18 mouse cellular contexts compared by ENCODE assay signal in genomic region chr1:75565616-75566015, GRCm38 (mm10). TPM values are rescaled to one million over a fixed set of nuclear protein-coding genes. Genes with fewer than 3 reads are reported as not detected.
DNase-seq lines count a peak whose midpoint lies in the region; ATAC-seq and TF ChIP-seq lines count a peak whose summit lies in the region.
"Had no signal": no experiment of that assay in that cellular context is flagged by ENCODE, and none has a peak within 500 bp of the region (broad histone marks: within the 10 kb centered on the region; RNA-seq: fewer than 3 reads in every experiment).

No protein-coding gene starts in this region.

- no peaks in the 10 kb centered on the region for H3K36me3 ChIP-seq in splenic B cell, adult 2 months (ENCODE audit: control insufficient read depth, insufficient read depth, low read length, poor library complexity, severe bottlenecking)
- H3K36me3 ChIP-seq: embryonic facial prominence, embryonic 15.5 days; G1E; kidney, embryonic 15.5 days; limb, embryonic 12.5 days; neural tube, embryonic 13.5 days had no signal

- intact Hi-C loops in left cerebral cortex, adult 2 months (cut with DNase I) = no loop called here

- peak; percentile 79 for ATAC-seq in granulocyte monocyte progenitor cell, adult 5-6 weeks (replicated peaks; ENCODE audit: poor library complexity, severe bottlenecking)
- ATAC-seq in erythroid progenitor cell, adult 5-6 weeks (replicated peaks; ENCODE audit: low FRiP score, poor library complexity, severe bottlenecking) = no peak
- ATAC-seq: hindbrain, embryonic 16.5 days; liver, postnatal 0 days had no signal

- peak in 1 of 2 experiments; percentile 23 for DNase-seq in left cerebral cortex, adult 2 months (ENCODE audit: extremely low spot score in 1 of 2, low spot score in 2 of 2)
- DNase-seq in left cerebral cortex, adult 9 months (ENCODE audit: low spot score in 2 of 2) = no peak
- DNase-seq in T-cell, adult 2 months (ENCODE audit: low spot score) = peak; percentile 15
- DNase-seq in splenic B cell, adult 2 months (ENCODE audit: low read depth, low spot score) = peak; percentile 89
- no peak for DNase-seq in cerebellum, adult 11 months
- DNase-seq in neural tube, embryonic 10.5 days (ENCODE audit: extremely low spot score, low spot score) = no peak
- DNase-seq: cerebellum, postnatal 14 days; liver, postnatal 0 days; right cerebral cortex, adult 18-20 months had no signal

- H3K4me3 ChIP-seq in left cerebral cortex, adult 2 months = no peak overlapping the region
- H3K4me3 ChIP-seq: embryonic facial prominence, embryonic 15.5 days; kidney, embryonic 15.5 days; limb, embryonic 12.5 days; megakaryocyte, embryonic 14.5 days; neural tube, embryonic 13.5 days had no signal

- H3K27ac ChIP-seq in left cerebral cortex, adult 2 months = peak overlapping the region; percentile 76
- H3K27ac ChIP-seq: embryonic facial prominence, embryonic 15.5 days; kidney, embryonic 15.5 days; limb, embryonic 12.5 days; neural tube, embryonic 13.5 days had no signal

- no peaks in the 10 kb centered on the region for H3K27me3 ChIP-seq in splenic B cell, adult 2 months (ENCODE audit: control insufficient read depth, insufficient read depth, low read length, poor library complexity, severe bottlenecking)
- H3K27me3 ChIP-seq: embryonic facial prominence, embryonic 15.5 days; limb, embryonic 12.5 days had no signal

- no peak for TF ChIP-seq CTCF in left cerebral cortex, adult 2 months (IDR thresholded peaks at IDR 0.05)

RNA-seq across cellular contexts. Expression of gene Slc4a3, which starts 19.6 kb away (rescaled TPM):
- total RNA-seq in left cerebral cortex, adult 2 months (2021) = 100 to 1,000 TPM; 180 to 185 TPM
- not detected in 2 replicates for total RNA-seq in granulocyte monocyte progenitor cell, adult 5-6 weeks (2014; fragmentation: Nextera tagmentation)
- total RNA-seq in granulocyte monocyte progenitor cell, adult 5-6 weeks (2017) = not detected in 2 replicates
- total RNA-seq in erythroid progenitor cell, adult 5-6 weeks (2015; ENCODE audit: low replicate concordance) = 0.36 TPM in 1 of 2 replicates, not detected in the other
- total RNA-seq in erythroid progenitor cell, adult 5-6 weeks (2017; ENCODE audit: low replicate concordance) = 0.13 TPM in 1 of 2 replicates, not detected in the other

RNA-seq across cellular contexts. Expression of gene Stk11ip, which starts 44.3 kb away (rescaled TPM):
- 10 to 100 TPM; 34.3 to 35.8 TPM for total RNA-seq in left cerebral cortex, adult 2 months (2021)
- total RNA-seq in granulocyte monocyte progenitor cell, adult 5-6 weeks (2014; fragmentation: Nextera tagmentation) = 15.4 and 17.3 TPM in 2 replicates
- 7.9 and 23.2 TPM in 2 replicates for total RNA-seq in granulocyte monocyte progenitor cell, adult 5-6 weeks (2017)
- 2.5 and 6.5 TPM in 2 replicates for total RNA-seq in erythroid progenitor cell, adult 5-6 weeks (2015; ENCODE audit: low replicate concordance)
- total RNA-seq in erythroid progenitor cell, adult 5-6 weeks (2017; ENCODE audit: low replicate concordance) = 9.5 and 15.4 TPM in 2 replicates

RNA-seq across cellular contexts. Expression of gene Inha, which starts 58.7 kb away (rescaled TPM):
- 10 to 100 TPM; 24.8 to 30.1 TPM for total RNA-seq in left cerebral cortex, adult 2 months (2021)
- not detected in 2 replicates for total RNA-seq in granulocyte monocyte progenitor cell, adult 5-6 weeks (2014; fragmentation: Nextera tagmentation)
- total RNA-seq in granulocyte monocyte progenitor cell, adult 5-6 weeks (2017) = not detected in 2 replicates
- total RNA-seq in erythroid progenitor cell, adult 5-6 weeks (2015; ENCODE audit: low replicate concordance) = not detected in 2 replicates
- not detected in 2 replicates for total RNA-seq in erythroid progenitor cell, adult 5-6 weeks (2017; ENCODE audit: low replicate concordance)
- total RNA-seq: G1E had no signal

RNA-seq across cellular contexts. Expression of gene Obsl1, which starts 59.4 kb away (rescaled TPM):
- total RNA-seq in left cerebral cortex, adult 2 months (2021) = 10 to 100 TPM; 29.3 to 29.8 TPM
- not detected in 2 replicates for total RNA-seq in granulocyte monocyte progenitor cell, adult 5-6 weeks (2014; fragmentation: Nextera tagmentation)
- not detected in 2 replicates for total RNA-seq in granulocyte monocyte progenitor cell, adult 5-6 weeks (2017)
- not detected in 2 replicates for total RNA-seq in erythroid progenitor cell, adult 5-6 weeks (2015; ENCODE audit: low replicate concordance)
- total RNA-seq in erythroid progenitor cell, adult 5-6 weeks (2017; ENCODE audit: low replicate concordance) = 0.64 TPM in 1 of 2 replicates, not detected in the other

Comparison
In these comparisons a context has a peak if more than half of its experiments do, and no peak if none do; other contexts are left out.
1. DNase-seq: peak in T-cell, adult 2 months (single experiment) and splenic B cell, adult 2 months (single experiment); none in left cerebral cortex, adult 9 months (0 of 2), cerebellum, adult 11 months (single experiment) and neural tube, embryonic 10.5 days (single experiment).
2. RNA of gene Slc4a3, which starts 19.6 kb away (total RNA-seq): 180 to 185 TPM in left cerebral cortex, adult 2 months; not detected in granulocyte monocyte progenitor cell, adult 5-6 weeks and 0.13 to 0.36 TPM in erythroid progenitor cell, adult 5-6 weeks; every median in the first group is over 100 times any median in the second.
3. RNA of gene Inha, which starts 58.7 kb away (total RNA-seq): 24.8 to 30.1 TPM in left cerebral cortex, adult 2 months; not detected in granulocyte monocyte progenitor cell, adult 5-6 weeks and not detected in erythroid progenitor cell, adult 5-6 weeks; every median in the first group is over 10 times any median in the second.